Mouse (Mus musculus) heart, embryonic 15.5 days (tissue): ENCODE measurements around the gene Optc. TPM values are rescaled to one million over a fixed set of nuclear protein-coding genes. Genes with fewer than 3 reads are reported as not detected.
A peak's percentile ranks its signal among the peaks of the same experiment; 100 is the strongest.

ENCODE experiments used
- ATAC-seq: fragments of 200-750 bp; cut with Nextera tagmentation; replicated peaks from 2 replicates; pipeline ENCODE4 v1.8.0; 2017; ENCODE audit warnings: low read depth, moderate TSS enrichment; ENCODE audit not compliant: insufficient number of reproducible peaks, insufficient read depth, low FRiP score
- H3K27ac ChIP-seq: fragments of 300-500 bp; sonication (generic); 2 replicates; pipeline ENCODE4 v1.5.1; 2015; ENCODE audit warnings: mild to moderate bottlenecking, inconsistent platforms
- H3K27me3 ChIP-seq: fragments of 300-500 bp; sonication (generic); 2 replicates; pipeline ENCODE4 v1.6.1; 2015; ENCODE audit warnings: inconsistent platforms
- H3K36me3 ChIP-seq: fragments of 300-500 bp; sonication (generic); 2 replicates; pipeline ENCODE4 v1.6.1; 2015; ENCODE audit warnings: mild to moderate bottlenecking, inconsistent platforms
- H3K4me1 ChIP-seq: fragments of 300-500 bp; sonication (generic); replicated peaks from 2 replicates; pipeline ENCODE4 v1.6.1; 2015; ENCODE audit warnings: inconsistent platforms
- H3K4me2 ChIP-seq: fragments of 300-500 bp; sonication (generic); 2 replicates; pipeline ENCODE4 v1.6.1; 2015; ENCODE audit warnings: inconsistent platforms, mild to moderate bottlenecking, moderate library complexity
- H3K4me3 ChIP-seq: fragments of 300-500 bp; sonication (generic); 2 replicates; pipeline ENCODE4 v1.5.1; 2015; ENCODE audit warnings: mild to moderate bottlenecking, inconsistent platforms
- H3K9ac ChIP-seq: fragments of 300-500 bp; sonication (generic); 2 replicates; pipeline ENCODE4 v1.6.1; 2015; ENCODE audit warnings: mild to moderate bottlenecking, inconsistent platforms
- H3K9me3 ChIP-seq: fragments of 300-500 bp; sonication (generic); replicated peaks from 2 replicates; pipeline ENCODE4 v1.6.1; 2016; ENCODE audit warnings: inconsistent platforms
- WGBS: fragments of 180-500 bp; shearing (Covaris S2); methylation state at CpG from one replicate; pipeline ENCODE4 v1.1.7; 2015; ENCODE audit warnings: mixed read lengths; 5-methylcytosine and 5-hydroxymethylcytosine counted together
- polyA plus RNA-seq: library from polyadenylated mRNA; unstranded; fragments of >200 nt; fragmentation: Nextera tagmentation; extraction: Ambion mirVana; gene quantifications from 2 replicates; pipeline ENCODE4 v1.2.1, GENCODE M21; 2015

Optc gene
- polyA plus RNA-seq, 1 experiment from 2014 or later = 0.18 TPM

- H3K27ac ChIP-seq = no peak overlapping the region
- no peak overlapping the region for H3K4me2 ChIP-seq
- H3K4me3 ChIP-seq = no peak overlapping the region
- peaks cover 36% of the 10 kb centered on the region for H3K4me1 ChIP-seq
- H3K27me3 ChIP-seq = no peaks in the 10 kb centered on the region
- no peaks in the 10 kb centered on the region for H3K9me3 ChIP-seq
- whole genome bisulfite sequencing = 53% methylated on average over 12 of the region's 12 CpGs
- no peak for ATAC-seq
- no peak overlapping the region for H3K9ac ChIP-seq
- no peaks in the 10 kb centered on the region for H3K36me3 ChIP-seq
These were observed 28.9 kb downstream of the Optc start for GRCm38 (mm10) chr1:133878825-133879423.

DNA sequence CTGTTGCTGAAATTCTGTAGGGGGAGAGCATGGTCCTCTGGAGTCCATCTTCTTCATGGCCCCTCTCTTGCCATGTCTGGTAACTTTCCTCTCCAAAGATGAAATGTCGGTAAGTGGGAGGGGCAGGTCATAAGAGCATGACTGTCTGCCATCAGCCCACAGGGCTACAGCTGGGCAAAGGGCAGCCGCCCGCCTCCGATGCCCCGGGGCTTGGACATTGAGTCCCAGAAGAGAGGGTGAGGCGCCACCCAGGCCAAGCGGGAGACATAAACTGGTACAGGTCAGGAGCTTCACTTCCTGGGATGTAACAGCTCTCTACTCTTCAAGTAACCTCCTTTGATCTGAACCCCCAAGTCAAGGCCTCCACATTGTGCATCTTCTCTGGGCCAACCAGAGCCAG is 30.9 kb downstream of the Optc start:
- H3K4me2 ChIP-seq = no peak overlapping the region

GRCm38 (mm10) chr1:133873086-133873813 is 34.5 kb downstream of the Optc start:
- no peak overlapping the region for H3K4me3 ChIP-seq
- 65% methylated on average over 6 of the region's 6 CpGs for WGBS

More for the DNA sequence above, 30.9 kb downstream of the Optc start:
- 88% methylated on average over 7 of the region's 7 CpGs for WGBS
- Histone ChIP-seq H3K36me3 (no peaks in the 10 kb centered on the region), H3K9me3 (no peaks in the 10 kb centered on the region), H3K4me3 (no peak overlapping the region), H3K27ac (no peak overlapping the region), H3K27me3 (no peaks in the 10 kb centered on the region), H3K9ac (no peak overlapping the region), H3K4me1 (peaks cover 28% of the 10 kb centered on the region)
- no peak for ATAC-seq

GRCm38 (mm10) chr1:133871241-133871640 is 36.6 kb downstream of the Optc start:
- Histone ChIP-seq H3K4me2 (no peak overlapping the region), H3K27me3 (no peaks in the 10 kb centered on the region), H3K27ac (no peak overlapping the region), H3K4me3 (no peak overlapping the region), H3K4me1 (peaks cover 13% of the 10 kb centered on the region), H3K36me3 (no peaks in the 10 kb centered on the region), H3K9ac (no peak overlapping the region), H3K9me3 (no peaks in the 10 kb centered on the region)
- 51% methylated on average over 10 of the region's 10 CpGs for WGBS
- no peak for ATAC-seq

More at GRCm38 (mm10) chr1:133873086-133873813, 34.5 kb downstream of the Optc start:
- H3K36me3 ChIP-seq = no peaks in the 10 kb centered on the region
- no peak overlapping the region for H3K9ac ChIP-seq
- peaks cover 13% of the 10 kb centered on the region for H3K4me1 ChIP-seq
- no peak for ATAC-seq
- no peaks in the 10 kb centered on the region for H3K27me3 ChIP-seq
- no peak overlapping the region for H3K27ac ChIP-seq
- H3K4me2 ChIP-seq = no peak overlapping the region
- H3K9me3 ChIP-seq = no peaks in the 10 kb centered on the region

DNA sequence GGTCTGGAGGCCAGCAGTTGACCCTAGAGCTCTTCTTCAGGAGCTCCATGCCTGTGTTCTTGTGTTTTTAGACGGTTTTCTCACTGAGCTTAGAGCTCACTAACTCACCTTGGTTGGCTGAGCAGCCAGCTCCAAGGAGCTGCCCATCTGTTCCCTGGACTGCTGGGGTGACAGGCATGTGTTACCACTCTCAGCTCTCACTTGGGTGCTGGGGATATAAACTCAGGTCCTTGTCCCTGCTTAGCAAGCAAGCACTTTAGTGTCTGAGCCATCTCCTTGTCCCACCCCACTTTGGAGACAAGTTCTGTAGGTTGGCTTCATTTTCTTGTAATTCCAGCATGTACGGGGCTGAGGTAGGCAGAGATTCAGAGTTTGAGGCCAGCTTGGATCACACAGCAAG is 38.6 kb downstream of the Optc start:
- Histone ChIP-seq H3K4me1 (peaks cover 8% of the 10 kb centered on the region), H3K9me3 (no peaks in the 10 kb centered on the region), H3K27me3 (no peaks in the 10 kb centered on the region), H3K27ac (no peak overlapping the region), H3K4me2 (no peak overlapping the region), H3K36me3 (no peaks in the 10 kb centered on the region), H3K4me3 (no peak overlapping the region), H3K9ac (no peak overlapping the region)
- ATAC-seq = no peak
- 70% methylated on average over 2 of the region's 2 CpGs for WGBS

- peaks cover 25% of the 10 kb centered on the region for H3K4me1 ChIP-seq
- peak overlapping the region; percentile 73 for H3K27ac ChIP-seq
- peak; percentile 73 for ATAC-seq
- H3K4me3 ChIP-seq = no peak overlapping the region
- H3K27me3 ChIP-seq = no peaks in the 10 kb centered on the region
- WGBS = 14% methylated on average over 10 of the region's 10 CpGs
- H3K9me3 ChIP-seq = no peaks in the 10 kb centered on the region
- H3K9ac ChIP-seq = no peak overlapping the region
- H3K4me2 ChIP-seq = peak overlapping the region; percentile 21; the same call in 1 of the 2 replicates
- H3K36me3 ChIP-seq = no peaks in the 10 kb centered on the region
These were observed 44.4 kb downstream of the Optc start for GRCm38 (mm10) chr1:133863257-133863997.

DNA sequence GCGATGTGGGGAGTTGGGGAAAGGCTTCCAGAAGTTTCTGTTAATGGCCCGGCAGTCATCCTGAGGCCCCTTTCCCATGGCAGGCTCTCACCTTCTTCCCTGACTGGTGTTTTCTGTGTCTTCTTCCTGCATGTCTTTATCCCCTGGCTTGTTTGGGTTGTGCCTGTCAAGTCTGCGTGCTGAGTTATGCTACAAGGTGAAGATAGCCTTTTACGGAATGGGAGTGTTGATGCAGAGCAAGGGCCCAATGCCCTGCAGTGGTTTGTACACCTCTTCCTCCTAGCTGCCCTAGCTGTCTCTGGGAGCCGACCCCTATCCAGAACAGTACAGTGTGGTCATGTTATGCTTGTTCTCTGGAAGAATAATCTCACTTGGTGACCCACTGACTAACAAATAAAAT is 46.8 kb downstream of the Optc start:
- 39% methylated on average over 5 of the region's 5 CpGs for WGBS
- H3K4me2 ChIP-seq = no peak overlapping the region
- H3K9me3 ChIP-seq = no peaks in the 10 kb centered on the region
- no peaks in the 10 kb centered on the region for H3K36me3 ChIP-seq
- peaks cover 29% of the 10 kb centered on the region for H3K4me1 ChIP-seq
- ATAC-seq = no peak
- no peak overlapping the region for H3K27ac ChIP-seq
- no peaks in the 10 kb centered on the region for H3K27me3 ChIP-seq
- H3K9ac ChIP-seq = no peak overlapping the region
- H3K4me3 ChIP-seq = no peak overlapping the region

DNA sequence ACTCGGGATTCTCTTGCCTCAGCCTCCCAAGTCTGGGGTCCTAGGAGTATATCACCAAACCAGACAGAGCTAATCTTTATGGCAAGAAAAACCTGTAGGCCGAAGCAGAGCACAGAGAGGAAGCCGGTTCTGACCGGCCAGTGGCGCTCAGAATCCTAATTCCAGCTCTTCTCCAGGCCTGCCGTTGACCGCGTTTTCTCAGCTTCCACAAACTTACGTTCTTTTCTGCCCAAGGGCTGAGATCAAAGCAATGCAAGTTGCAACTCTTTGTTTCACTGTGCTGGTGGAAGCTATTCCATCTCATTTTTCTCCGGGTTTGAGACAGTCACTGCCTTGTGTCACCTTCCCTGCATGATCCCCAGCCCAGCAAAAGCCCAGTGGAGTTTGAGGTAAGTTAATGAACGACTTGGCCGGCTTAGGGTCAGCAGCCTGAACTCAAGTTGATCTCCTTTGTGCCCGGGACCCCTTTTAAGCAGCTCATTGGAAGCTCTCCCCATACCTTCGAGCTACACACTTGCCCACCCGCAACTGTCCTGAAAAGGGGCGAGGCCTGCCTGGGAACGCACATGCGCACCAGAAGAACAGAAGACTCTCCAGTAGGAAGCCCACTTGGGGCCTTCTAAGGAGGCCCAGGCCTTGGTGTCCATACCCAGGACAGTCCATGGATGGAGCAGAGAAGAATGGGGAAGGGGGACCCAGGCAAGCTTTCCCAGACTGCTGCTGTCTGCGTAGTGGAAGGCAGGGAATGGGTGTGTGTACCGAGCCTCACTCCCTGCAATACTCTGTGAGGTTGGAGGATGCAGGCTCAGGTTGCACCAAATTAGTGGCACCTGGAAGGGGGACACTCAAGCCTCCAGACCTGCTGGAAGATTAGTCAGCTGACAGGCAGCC is 47.7 kb downstream of the Optc start:
- 86% methylated on average over 20 of the region's 20 CpGs for WGBS
- no peak for ATAC-seq
- Histone ChIP-seq H3K9ac (no peak overlapping the region), H3K27ac (no peak overlapping the region), H3K4me2 (no peak overlapping the region), H3K4me3 (no peak overlapping the region), H3K9me3 (no peaks in the 10 kb centered on the region), H3K36me3 (no peaks in the 10 kb centered on the region), H3K4me1 (peaks cover 38% of the 10 kb centered on the region), H3K27me3 (no peaks in the 10 kb centered on the region)

GRCm38 (mm10) chr1:133859257-133859656 is 48.5 kb downstream of the Optc start:
- Histone ChIP-seq H3K27me3 (peaks cover under 1% of the 10 kb centered on the region; the same call in 1 of the 2 replicates), H3K9ac (no peak overlapping the region), H3K36me3 (no peaks in the 10 kb centered on the region), H3K4me3 (no peak overlapping the region), H3K4me1 (peaks cover 46% of the 10 kb centered on the region), H3K4me2 (no peak overlapping the region), H3K9me3 (no peaks in the 10 kb centered on the region), H3K27ac (no peak overlapping the region)
- ATAC-seq = no peak
- 56% methylated on average over 6 of the region's 6 CpGs for WGBS

DNA sequence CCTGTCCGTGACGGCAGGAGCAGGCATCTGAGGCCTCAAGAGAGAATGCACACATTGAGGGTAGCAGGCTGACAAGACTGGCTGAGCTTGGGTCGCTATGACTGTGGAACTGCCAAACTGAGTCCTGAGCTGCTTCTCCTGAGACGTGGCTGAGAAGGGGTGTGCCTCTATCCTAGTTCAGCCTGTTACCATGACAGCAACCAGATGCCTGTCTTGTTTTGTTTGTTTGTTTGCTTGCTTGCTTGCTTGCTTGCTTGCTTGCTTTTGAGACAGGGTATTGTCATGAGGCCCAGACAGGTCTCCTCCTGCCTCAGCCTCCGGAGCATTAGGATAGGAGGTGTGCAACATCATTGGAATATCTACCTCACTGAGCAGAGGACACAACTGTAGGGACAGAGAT is 50.0 kb downstream of the Optc start:
- Histone ChIP-seq H3K4me1 (peaks cover 36% of the 10 kb centered on the region), H3K9me3 (no peaks in the 10 kb centered on the region), H3K4me2 (no peak overlapping the region), H3K27me3 (peaks cover 4% of the 10 kb centered on the region; the same call in 1 of the 2 replicates), H3K4me3 (no peak overlapping the region), H3K9ac (no peak overlapping the region), H3K27ac (no peak overlapping the region), H3K36me3 (no peaks in the 10 kb centered on the region)
- 90% methylated on average over 5 of the region's 5 CpGs for WGBS
- ATAC-seq = no peak

GRCm38 (mm10) chr1:133857171-133857570 is 50.6 kb downstream of the Optc start:
- H3K4me2 ChIP-seq = no peak overlapping the region
- no peak for ATAC-seq
- H3K27me3 ChIP-seq = peaks cover 4% of the 10 kb centered on the region; the same call in 1 of the 2 replicates
- H3K9me3 ChIP-seq = no peaks in the 10 kb centered on the region
- no peak overlapping the region for H3K9ac ChIP-seq
- H3K27ac ChIP-seq = no peak overlapping the region
- H3K4me1 ChIP-seq = peaks cover 35% of the 10 kb centered on the region
- no peaks in the 10 kb centered on the region for H3K36me3 ChIP-seq
- no peak overlapping the region for H3K4me3 ChIP-seq
- WGBS = 76% methylated on average over 5 of the region's 5 CpGs
